Mouse (Mus musculus): ENCODE results near the gene Dgkg.

The Dgkg gene

GRCm38 (mm10) chr16:22436106-22436505, 220.9 kb downstream of the Dgkg start:
- DNase-seq (ENCODE audit: low read depth), result no peak

GRCm38 (mm10) chr16:22434530-22434929, 222.5 kb downstream of the Dgkg start:
- DNase-seq (ENCODE audit: low read depth), result no peak

DNA sequence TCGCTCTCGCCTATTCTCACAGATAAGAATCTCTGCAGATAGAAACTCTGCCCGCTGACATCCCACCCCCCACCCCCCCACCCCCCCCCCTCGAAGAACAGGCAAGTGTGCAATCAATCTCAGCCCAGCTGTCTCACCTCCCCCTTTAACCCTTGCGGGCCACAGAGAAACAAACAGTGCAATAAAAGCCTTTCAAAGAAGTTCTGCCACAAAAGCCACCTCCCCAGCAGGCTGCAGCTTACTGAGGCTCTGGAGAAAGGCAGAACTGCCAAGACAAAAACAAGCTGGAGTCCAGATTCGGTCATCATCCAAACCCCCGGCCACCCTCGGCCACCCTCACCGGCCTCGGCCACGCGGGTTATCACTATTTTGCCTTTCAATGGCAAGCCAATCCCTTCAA, 223.1 kb downstream of the Dgkg start:
- DNase-seq (ENCODE audit: low read depth), result no peak

GRCm38 (mm10) chr16:22431773-22432172, 225.2 kb downstream of the Dgkg start:
- DNase-seq (ENCODE audit: low read depth), result no peak

DNA sequence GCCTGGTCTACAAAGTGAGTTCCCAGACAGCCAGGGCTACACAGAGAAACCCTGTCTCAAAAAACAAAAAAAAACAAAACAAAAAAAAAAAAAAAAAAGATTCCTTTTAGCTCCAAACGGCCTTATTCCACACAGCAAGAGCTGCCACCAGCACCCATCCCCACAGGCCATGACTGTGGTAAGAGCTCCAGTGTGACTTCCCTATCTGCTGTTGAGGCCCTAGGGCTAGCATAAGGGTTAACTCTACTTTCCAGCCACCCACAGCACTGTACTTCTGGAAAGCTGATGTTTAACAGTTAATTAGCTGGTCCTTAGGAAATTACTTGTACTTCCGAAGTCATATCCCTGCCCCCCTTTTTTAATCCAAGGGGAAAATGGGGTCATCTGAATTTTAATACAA, 225.7 kb downstream of the Dgkg start:
- DNase-seq (ENCODE audit: low read depth), result no peak

DNA sequence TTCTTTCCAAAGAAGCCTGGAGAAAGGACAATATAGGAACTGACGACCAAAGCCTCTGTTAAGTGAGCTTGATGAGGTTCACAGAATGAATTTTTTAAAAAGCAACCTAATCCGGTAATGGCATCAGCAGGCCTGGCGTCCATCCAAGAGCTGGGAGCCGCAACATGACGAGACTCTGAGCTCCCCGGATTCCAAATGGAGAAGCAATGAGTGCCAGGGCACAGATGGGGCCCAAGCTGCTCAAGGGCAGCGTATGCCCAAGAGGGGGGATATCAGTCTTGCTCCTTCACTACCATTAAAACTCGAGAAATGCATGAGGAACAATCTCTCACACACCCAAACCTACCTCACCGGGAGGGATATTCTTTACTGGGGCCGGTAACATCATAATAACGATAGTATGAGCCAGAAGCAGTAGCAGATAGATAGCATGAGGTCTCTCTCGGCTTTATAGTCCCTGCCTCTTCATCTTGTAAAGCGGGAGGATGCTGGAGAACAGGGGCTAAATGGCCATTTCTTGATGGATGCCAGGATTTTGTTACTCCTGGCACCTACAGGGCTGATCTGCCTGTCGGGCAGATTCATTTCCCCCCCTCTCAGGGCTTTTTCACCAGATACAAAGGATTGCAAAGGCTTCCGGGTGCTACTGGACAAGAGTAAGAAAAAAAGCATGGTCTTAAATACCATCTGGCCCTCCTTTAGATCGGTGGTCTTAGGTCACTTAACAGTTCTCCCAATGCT, 226.6 kb downstream of the Dgkg start:
- no peak for DNase-seq (ENCODE audit: low read depth)

- DNase-seq (ENCODE audit: low read depth), result no peak
Observed at GRCm38 (mm10) chr16:22429377-22429776, 227.6 kb downstream of the Dgkg start.

DNA sequence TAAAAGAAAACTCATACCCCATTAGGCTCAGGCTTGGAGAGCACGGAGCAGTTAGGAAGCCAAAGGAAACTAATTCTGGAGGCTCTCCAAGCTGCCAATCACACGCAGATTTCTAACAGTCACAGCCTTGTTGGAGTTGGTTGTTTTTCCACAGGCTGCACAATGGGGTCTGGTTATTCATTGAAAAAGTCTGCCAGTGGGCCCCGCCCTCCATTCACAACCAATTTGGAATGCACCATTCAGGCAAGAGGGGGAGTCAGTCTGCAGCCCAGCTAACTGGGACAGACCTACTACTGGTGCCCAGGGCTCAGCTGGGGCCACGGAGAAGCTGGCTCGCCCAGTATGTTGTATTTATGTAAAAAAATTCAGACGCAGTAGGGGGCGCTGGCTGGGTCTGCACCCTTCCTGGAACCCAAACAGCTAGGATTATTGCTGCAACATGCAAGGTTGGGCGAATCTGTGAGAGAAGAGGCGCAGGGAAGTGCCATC, 228.1 kb downstream of the Dgkg start:
- peak; percentile 98 for DNase-seq (ENCODE audit: low read depth)

DNA sequence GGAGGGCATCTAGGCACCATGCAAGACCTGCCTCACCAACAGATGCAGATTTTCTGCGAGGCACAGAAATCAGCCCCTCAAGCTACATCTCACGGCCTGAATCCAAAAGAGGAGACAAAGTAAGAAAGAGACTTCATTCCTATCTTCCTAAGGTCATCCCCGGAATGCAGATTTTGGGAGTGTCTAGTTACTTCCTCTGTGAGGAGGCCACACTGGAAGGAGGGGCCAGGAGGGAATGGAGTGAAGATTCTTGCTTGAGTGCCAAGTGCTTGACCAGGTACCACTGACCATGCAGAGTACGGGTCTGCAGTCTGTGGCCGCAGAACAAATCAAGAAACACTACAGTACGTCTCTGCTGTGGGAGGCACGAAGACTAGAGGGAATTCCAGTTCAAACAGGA, 230.2 kb downstream of the Dgkg start:
- DNase-seq (ENCODE audit: low read depth), result no peak

DNA sequence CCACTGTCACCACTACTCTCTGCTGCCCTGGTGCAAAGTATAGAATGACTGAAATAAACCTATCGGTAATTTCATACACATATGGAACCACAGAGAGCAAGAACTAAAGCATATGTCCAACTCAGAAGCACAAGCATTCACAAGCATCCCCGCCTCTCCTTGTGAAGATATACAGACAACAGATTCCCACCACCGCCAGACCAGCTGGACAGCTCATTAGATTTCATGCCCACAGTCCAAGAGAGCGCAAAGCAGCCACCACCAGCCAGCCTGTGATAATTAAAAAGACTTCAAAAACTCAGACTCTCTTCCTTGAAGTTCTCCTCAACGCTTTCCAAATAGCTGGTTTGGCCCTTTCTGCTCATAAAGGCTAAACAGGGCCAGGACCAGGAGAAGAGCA, 234.8 kb downstream of the Dgkg start:
- DNase-seq (ENCODE audit: low read depth), result no peak
